Mouse (Mus musculus): ENCODE measurements at regions not wholly inside any gene's neighbourhood (a gene's known extent, or its start where the extent isn't known, plus 50 kb on each side); places are given as distances from the start of the nearest gene placed in this dataset.

DNA sequence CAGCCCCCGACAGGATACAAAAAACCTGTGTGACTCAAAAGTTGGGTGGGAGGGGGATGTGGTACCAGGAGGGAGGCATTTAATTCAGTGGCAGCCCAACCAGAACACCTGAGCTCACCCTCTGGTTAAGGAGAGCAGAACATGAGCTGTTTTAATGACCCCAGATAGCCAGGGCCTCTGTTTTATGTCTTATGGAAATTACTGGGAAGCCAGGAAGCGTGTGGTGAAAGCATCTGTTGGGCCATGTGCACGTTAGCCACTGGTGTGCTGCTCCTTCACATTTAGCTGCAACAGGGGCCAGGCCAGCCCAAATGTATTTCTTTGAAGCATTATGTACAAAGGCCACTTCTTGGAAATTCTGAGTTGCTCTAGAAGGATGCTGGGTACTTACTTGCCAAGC is 308.2 kb upstream of the Hnrnpa3 start:
- no peaks in the 10 kb centered on the region for H3K36me3 ChIP-seq
- no peaks in the 10 kb centered on the region for H3K9me3 ChIP-seq (replicated peaks)
- no peaks in the 10 kb centered on the region for H3K27me3 ChIP-seq (replicated peaks)
- H3K9ac ChIP-seq = no peak overlapping the region
- ATAC-seq (ENCODE audit: insufficient number of reproducible peaks, low FRiP score) = no peak
- WGBS = 52% methylated on average over 3 of the region's 3 CpGs
- H3K27ac ChIP-seq (ENCODE audit: poor library complexity, severe bottlenecking) = no peak overlapping the region
- no peak overlapping the region for H3K4me2 ChIP-seq
- H3K4me3 ChIP-seq = no peak overlapping the region
- peaks cover 4% of the 10 kb centered on the region; the same call in 1 of the 2 replicates for H3K4me1 ChIP-seq (replicated peaks)

GRCm38 (mm10) chr2:75351965-75352364 is 307.1 kb upstream of the Hnrnpa3 start:
- H3K4me3 ChIP-seq = no peak overlapping the region
- ATAC-seq (ENCODE audit: insufficient number of reproducible peaks, low FRiP score) = no peak
- no peaks in the 10 kb centered on the region for H3K36me3 ChIP-seq
- no peak overlapping the region for H3K27ac ChIP-seq (ENCODE audit: poor library complexity, severe bottlenecking)
- peaks cover 4% of the 10 kb centered on the region; the same call in 1 of the 2 replicates for H3K4me1 ChIP-seq (replicated peaks)
- H3K9ac ChIP-seq = no peak overlapping the region
- H3K9me3 ChIP-seq (replicated peaks) = no peaks in the 10 kb centered on the region
- no peaks in the 10 kb centered on the region for H3K27me3 ChIP-seq (replicated peaks)
- WGBS = 87% methylated on average over 5 of the region's 5 CpGs
- no peak overlapping the region for H3K4me2 ChIP-seq

GRCm38 (mm10) chr2:75352564-75352963 is 306.5 kb upstream of the Hnrnpa3 start:
- no peaks in the 10 kb centered on the region for H3K9me3 ChIP-seq (replicated peaks)
- H3K4me1 ChIP-seq (replicated peaks) = peaks cover 4% of the 10 kb centered on the region; the same call in 1 of the 2 replicates
- no peaks in the 10 kb centered on the region for H3K36me3 ChIP-seq
- ATAC-seq (ENCODE audit: insufficient number of reproducible peaks, low FRiP score) = no peak
- no peak overlapping the region for H3K9ac ChIP-seq
- H3K4me2 ChIP-seq = no peak overlapping the region
- no peak overlapping the region for H3K27ac ChIP-seq (ENCODE audit: poor library complexity, severe bottlenecking)
- H3K4me3 ChIP-seq = no peak overlapping the region
- 86% methylated on average over 4 of the region's 4 CpGs for WGBS
- H3K27me3 ChIP-seq (replicated peaks) = no peaks in the 10 kb centered on the region

- 63% methylated on average over 8 of the region's 8 CpGs for WGBS
- Histone ChIP-seq H3K9ac (no peak overlapping the region), H3K27me3 (replicated peaks) (no peaks in the 10 kb centered on the region), H3K36me3 (no peaks in the 10 kb centered on the region), H3K4me2 (no peak overlapping the region), H3K9me3 (replicated peaks) (no peaks in the 10 kb centered on the region), H3K27ac (ENCODE audit: poor library complexity, severe bottlenecking) (no peak overlapping the region), H3K4me3 (no peak overlapping the region), H3K4me1 (replicated peaks) (no peaks in the 10 kb centered on the region)
- no peak for ATAC-seq (ENCODE audit: insufficient number of reproducible peaks, low FRiP score)
Observed at GRCm38 (mm10) chr2:75356691-75357375, 302.2 kb upstream of the Hnrnpa3 start.

DNA sequence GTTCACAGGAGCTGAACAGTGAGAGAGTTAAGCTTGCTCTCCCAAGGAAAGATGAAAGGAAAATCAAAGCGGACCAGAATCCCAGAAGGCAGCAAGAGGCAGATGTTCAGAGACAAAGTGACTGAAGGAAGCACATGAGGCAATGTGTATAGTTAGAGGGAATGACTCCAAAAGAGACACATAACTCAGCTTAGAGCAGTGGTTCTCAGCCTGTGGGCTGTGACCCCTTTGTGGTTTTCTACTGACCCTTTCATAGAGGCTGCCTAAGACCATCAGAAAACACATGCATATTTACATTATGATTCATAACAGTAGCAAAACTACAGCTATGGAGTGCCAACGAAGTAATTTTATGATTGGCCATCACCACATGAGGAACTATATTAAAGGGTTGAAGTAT is 301.5 kb upstream of the Hnrnpa3 start:
- Histone ChIP-seq H3K4me3 (no peak overlapping the region), H3K9ac (no peak overlapping the region), H3K27ac (ENCODE audit: poor library complexity, severe bottlenecking) (no peak overlapping the region), H3K4me1 (replicated peaks) (no peaks in the 10 kb centered on the region), H3K9me3 (replicated peaks) (no peaks in the 10 kb centered on the region), H3K4me2 (no peak overlapping the region), H3K36me3 (no peaks in the 10 kb centered on the region), H3K27me3 (replicated peaks) (no peaks in the 10 kb centered on the region)
- ATAC-seq (ENCODE audit: insufficient number of reproducible peaks, low FRiP score) = no peak
- 79% methylated on average over 2 of the region's 2 CpGs for WGBS

DNA sequence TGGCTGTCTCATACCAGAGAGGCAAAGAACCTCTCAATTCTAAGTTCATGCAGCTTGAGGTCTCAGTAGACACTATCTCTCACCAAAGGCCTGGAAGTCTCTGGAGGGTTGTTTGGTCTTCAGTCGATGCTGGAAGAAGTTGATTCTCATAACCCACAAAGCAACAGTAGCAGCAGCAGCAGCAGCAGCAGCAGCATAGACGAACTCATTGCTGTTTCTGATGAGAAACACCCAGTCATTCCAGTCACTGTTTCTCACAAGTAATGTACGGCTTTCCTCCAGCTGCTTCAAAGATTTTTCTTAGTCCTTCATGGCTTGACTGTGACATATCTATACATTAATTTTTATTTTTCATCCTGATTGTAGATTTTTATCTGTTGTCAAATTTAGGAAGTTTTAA is 298.1 kb upstream of the Hnrnpa3 start:
- WGBS = 68% methylated on average over 3 of the region's 3 CpGs
- Histone ChIP-seq H3K27me3 (replicated peaks) (no peaks in the 10 kb centered on the region), H3K4me1 (replicated peaks) (no peaks in the 10 kb centered on the region), H3K4me2 (no peak overlapping the region), H3K36me3 (no peaks in the 10 kb centered on the region), H3K27ac (ENCODE audit: poor library complexity, severe bottlenecking) (no peak overlapping the region), H3K4me3 (no peak overlapping the region), H3K9ac (no peak overlapping the region), H3K9me3 (replicated peaks) (no peaks in the 10 kb centered on the region)
- ATAC-seq (ENCODE audit: insufficient number of reproducible peaks, low FRiP score) = no peak

DNA sequence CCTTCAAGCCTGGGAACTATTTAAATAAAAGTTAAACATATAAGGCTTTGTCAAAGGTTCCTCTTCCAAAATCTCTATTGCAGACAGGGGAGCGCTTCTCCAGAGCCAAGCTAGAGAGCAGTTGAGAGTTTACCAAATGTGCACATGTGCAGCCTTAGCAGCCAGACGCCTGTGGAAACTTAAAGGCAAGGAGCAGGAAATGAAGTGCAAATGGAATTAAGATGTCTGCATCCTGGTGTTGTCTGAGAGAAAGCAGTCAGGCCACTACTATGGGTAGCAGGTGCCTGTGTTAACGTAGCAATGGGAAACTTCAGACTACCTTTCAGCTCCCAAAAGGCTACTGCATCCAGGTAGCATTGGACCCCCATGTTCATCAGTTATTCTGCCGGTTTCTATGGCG is 282.4 kb upstream of the Hnrnpa3 start:
- Histone ChIP-seq H3K27me3 (replicated peaks) (no peaks in the 10 kb centered on the region), H3K4me2 (no peak overlapping the region), H3K9me3 (replicated peaks) (no peaks in the 10 kb centered on the region), H3K36me3 (no peaks in the 10 kb centered on the region), H3K4me1 (replicated peaks) (no peaks in the 10 kb centered on the region), H3K27ac (ENCODE audit: poor library complexity, severe bottlenecking) (no peak overlapping the region), H3K4me3 (no peak overlapping the region), H3K9ac (no peak overlapping the region)
- no peak for ATAC-seq (ENCODE audit: insufficient number of reproducible peaks, low FRiP score)
- 69% methylated on average over 5 of the region's 5 CpGs for WGBS

DNA sequence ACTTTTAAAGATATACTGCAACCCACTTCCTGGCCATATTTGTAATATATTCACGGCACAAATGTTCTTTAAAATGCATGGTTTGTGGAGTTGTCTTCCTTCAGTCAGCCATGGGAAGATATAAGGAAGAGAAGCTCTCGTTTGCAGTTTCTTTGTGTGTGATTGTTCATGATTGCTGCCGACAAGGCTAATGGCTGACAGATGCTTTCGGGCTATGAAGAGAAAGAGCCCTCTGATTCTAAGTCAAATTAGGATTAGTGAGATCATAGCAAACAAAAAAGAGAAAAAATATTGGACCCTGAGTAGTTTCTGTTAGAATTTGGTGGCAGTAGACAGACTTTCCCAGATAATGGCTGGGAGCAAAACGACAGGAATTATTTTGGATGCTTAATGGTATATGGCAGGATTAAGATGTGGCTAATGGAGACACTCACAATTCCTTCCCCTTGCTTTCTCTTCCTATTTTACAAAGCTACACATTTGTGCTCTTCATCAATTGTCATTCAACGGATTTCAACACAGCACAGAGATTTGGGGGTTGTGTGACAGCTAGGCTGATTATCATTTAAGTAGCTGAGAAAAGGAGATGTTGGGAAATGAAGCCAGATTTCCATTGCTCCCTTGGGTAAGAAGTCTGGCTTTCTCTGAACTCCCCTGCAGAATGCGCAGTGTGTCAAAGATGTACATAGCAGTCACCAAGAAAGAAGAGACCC is 273.4 kb upstream of the Hnrnpa3 start:
- Histone ChIP-seq H3K9ac (no peak overlapping the region), H3K27me3 (replicated peaks) (no peaks in the 10 kb centered on the region), H3K4me3 (no peak overlapping the region), H3K9me3 (replicated peaks) (no peaks in the 10 kb centered on the region), H3K36me3 (no peaks in the 10 kb centered on the region), H3K4me2 (no peak overlapping the region), H3K4me1 (replicated peaks) (no peaks in the 10 kb centered on the region), H3K27ac (ENCODE audit: poor library complexity, severe bottlenecking) (no peak overlapping the region)
- ATAC-seq (ENCODE audit: insufficient number of reproducible peaks, low FRiP score) = no peak
- WGBS = 66% methylated on average over 7 of the region's 7 CpGs

GRCm38 (mm10) chr2:75386636-75387035 is 272.4 kb upstream of the Hnrnpa3 start:
- Histone ChIP-seq H3K4me1 (replicated peaks) (no peaks in the 10 kb centered on the region), H3K27ac (ENCODE audit: poor library complexity, severe bottlenecking) (no peak overlapping the region), H3K9ac (no peak overlapping the region), H3K36me3 (no peaks in the 10 kb centered on the region), H3K27me3 (replicated peaks) (no peaks in the 10 kb centered on the region), H3K4me3 (no peak overlapping the region), H3K4me2 (no peak overlapping the region), H3K9me3 (replicated peaks) (no peaks in the 10 kb centered on the region)
- 70% methylated on average over 3 of the region's 3 CpGs for WGBS
- ATAC-seq (ENCODE audit: insufficient number of reproducible peaks, low FRiP score) = no peak

- peaks cover 5% of the 10 kb centered on the region for H3K4me1 ChIP-seq (replicated peaks)
- no peaks in the 10 kb centered on the region for H3K9me3 ChIP-seq (replicated peaks)
- no peaks in the 10 kb centered on the region for H3K36me3 ChIP-seq
- no peak overlapping the region for H3K9ac ChIP-seq
- H3K27me3 ChIP-seq (replicated peaks) = no peaks in the 10 kb centered on the region
- H3K4me2 ChIP-seq = no peak overlapping the region
- 75% methylated on average over 3 of the region's 3 CpGs for WGBS
- no peak overlapping the region for H3K27ac ChIP-seq (ENCODE audit: poor library complexity, severe bottlenecking)
- H3K4me3 ChIP-seq = no peak overlapping the region
- no peak for ATAC-seq (ENCODE audit: insufficient number of reproducible peaks, low FRiP score)
Observed at GRCm38 (mm10) chr2:75392041-75392440, 267.0 kb upstream of the Hnrnpa3 start.

GRCm38 (mm10) chr2:75394928-75395673 is 264.0 kb upstream of the Hnrnpa3 start:
- no peak for ATAC-seq (ENCODE audit: insufficient number of reproducible peaks, low FRiP score)
- H3K4me2 ChIP-seq = no peak overlapping the region
- 68% methylated on average over 6 of the region's 6 CpGs for WGBS
- H3K9me3 ChIP-seq (replicated peaks) = no peaks in the 10 kb centered on the region
- no peak overlapping the region for H3K4me3 ChIP-seq
- H3K9ac ChIP-seq = no peak overlapping the region
- H3K4me1 ChIP-seq (replicated peaks) = peaks cover 5% of the 10 kb centered on the region
- H3K36me3 ChIP-seq = no peaks in the 10 kb centered on the region
- no peak overlapping the region for H3K27ac ChIP-seq (ENCODE audit: poor library complexity, severe bottlenecking)
- no peaks in the 10 kb centered on the region for H3K27me3 ChIP-seq (replicated peaks)

Data from heart, embryonic 12.5 days (tissue).